13 mouse cellular contexts compared by ENCODE assay signal in the genomic region with DNA sequence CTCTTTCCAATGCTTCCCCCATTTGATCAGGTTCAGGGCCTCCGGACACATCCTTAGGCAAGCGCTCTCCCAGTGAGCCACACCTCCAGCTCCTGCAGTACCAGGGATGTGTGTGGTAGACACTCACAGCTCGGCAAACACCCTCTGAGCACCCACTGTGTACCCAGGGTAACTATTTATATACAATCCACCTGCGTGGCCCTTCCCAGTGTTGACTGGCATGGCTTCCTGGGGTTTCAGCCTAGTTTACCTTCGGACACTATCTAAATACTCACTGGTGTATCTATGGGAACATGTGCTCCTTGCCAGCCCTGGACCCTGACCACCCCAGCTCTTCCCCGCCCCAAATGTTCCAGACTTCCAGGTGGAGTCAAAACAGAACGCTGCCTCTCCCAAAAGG. TPM values are rescaled to one million over a fixed set of nuclear protein-coding genes. Genes with fewer than 3 reads are reported as not detected.
DNase-seq lines count a peak whose midpoint lies in the region; ATAC-seq and TF ChIP-seq lines count a peak whose summit lies in the region.
"Had no signal": no experiment of that assay in that cellular context is flagged by ENCODE, and none has a peak within 500 bp of the region (broad histone marks: within the 10 kb centered on the region; RNA-seq: fewer than 3 reads in every experiment).

No protein-coding gene starts in this region.

- H3K27me3 ChIP-seq in forebrain, embryonic 10.5 days (ENCODE audit: poor library complexity, severe bottlenecking): peaks cover 7% of the 10 kb centered on the region; the same call in 1 of the 2 replicates
- no peaks in the 10 kb centered on the region for H3K27me3 ChIP-seq in forebrain, embryonic 16.5 days (replicated peaks; ENCODE audit: control insufficient read depth, insufficient read depth, low read length)
- H3K27me3 ChIP-seq in midbrain, embryonic 12.5 days: no peaks in the 10 kb centered on the region
- H3K27me3 ChIP-seq in midbrain, postnatal 0 days (ENCODE audit: insufficient read depth, low read length): no peaks in the 10 kb centered on the region
- H3K27me3 ChIP-seq in lung, embryonic 15.5 days: no peaks in the 10 kb centered on the region

- no peak for ATAC-seq in forebrain, embryonic 16.5 days
- ATAC-seq in midbrain, embryonic 12.5 days (ENCODE audit: low FRiP score, low read depth): no peak
- ATAC-seq in midbrain, postnatal 0 days (ENCODE audit: low FRiP score): no peak
- peak; percentile 40; the same call in 1 of the 2 replicates for ATAC-seq in lung, embryonic 15.5 days (ENCODE audit: borderline replicate concordance, extremely low read depth, low FRiP score, low TSS enrichment)

- H3K9me3 ChIP-seq in forebrain, embryonic 10.5 days: no peaks in the 10 kb centered on the region; the same call in 1 of the 2 replicates
- H3K9me3 ChIP-seq in forebrain, embryonic 16.5 days (ENCODE audit: control insufficient read depth, low read length): no peaks in the 10 kb centered on the region
- H3K9me3 ChIP-seq in midbrain, embryonic 12.5 days: no peaks in the 10 kb centered on the region
- H3K9me3 ChIP-seq in midbrain, postnatal 0 days (ENCODE audit: low read length): no peaks in the 10 kb centered on the region
- no peaks in the 10 kb centered on the region for H3K9me3 ChIP-seq in lung, embryonic 15.5 days

- TF ChIP-seq CTCF in midbrain, postnatal 0 days (IDR thresholded peaks at IDR 0.05): no peak

- no peak overlapping the region for H3K4me2 ChIP-seq in forebrain, embryonic 16.5 days (ENCODE audit: low read length)
- no peak overlapping the region for H3K4me2 ChIP-seq in midbrain, embryonic 12.5 days (replicated peaks)
- no peak overlapping the region for H3K4me2 ChIP-seq in midbrain, postnatal 0 days (ENCODE audit: low read depth, low read length, poor library complexity, severe bottlenecking)
- no peak overlapping the region for H3K4me2 ChIP-seq in lung, embryonic 15.5 days

- H3K4me1 ChIP-seq in forebrain, embryonic 10.5 days: peaks cover 69% of the 10 kb centered on the region
- H3K4me1 ChIP-seq in forebrain, embryonic 16.5 days (replicated peaks; ENCODE audit: control insufficient read depth, insufficient read depth, low read length): peaks cover 27% of the 10 kb centered on the region
- peaks cover 59% of the 10 kb centered on the region for H3K4me1 ChIP-seq in midbrain, embryonic 12.5 days
- H3K4me1 ChIP-seq in midbrain, postnatal 0 days (ENCODE audit: insufficient read depth, low read length): no peaks in the 10 kb centered on the region; the same call in 1 of the 2 replicates
- peaks cover 51% of the 10 kb centered on the region for H3K4me1 ChIP-seq in lung, embryonic 15.5 days

- 68% methylated on average over 7 of the region's 7 CpGs for WGBS in forebrain, embryonic 10.5 days
- 69% methylated on average over 7 of the region's 7 CpGs for WGBS in forebrain, embryonic 16.5 days
- 51% methylated on average over 7 of the region's 7 CpGs for WGBS in midbrain, embryonic 12.5 days
- 68% methylated on average over 7 of the region's 7 CpGs for WGBS in midbrain, postnatal 0 days
- WGBS in lung, embryonic 15.5 days: 55% methylated on average over 7 of the region's 7 CpGs

- H3K9ac ChIP-seq in forebrain, embryonic 16.5 days (replicated peaks; ENCODE audit: low read depth, low read length): no peak overlapping the region
- H3K9ac ChIP-seq in midbrain, embryonic 12.5 days (replicated peaks): no peak overlapping the region; the same call in 1 of the 2 replicates
- no peak overlapping the region for H3K9ac ChIP-seq in midbrain, postnatal 0 days (replicated peaks; ENCODE audit: low read length, poor library complexity, severe bottlenecking)
- no peak overlapping the region for H3K9ac ChIP-seq in lung, embryonic 15.5 days

- H3K4me3 ChIP-seq in forebrain, embryonic 10.5 days: no peak overlapping the region
- no peak overlapping the region for H3K4me3 ChIP-seq in forebrain, embryonic 16.5 days (replicated peaks; ENCODE audit: low read length)
- no peak overlapping the region for H3K4me3 ChIP-seq in midbrain, embryonic 12.5 days
- no peak overlapping the region for H3K4me3 ChIP-seq in midbrain, postnatal 0 days (ENCODE audit: low read depth, low read length)
- H3K4me3 ChIP-seq in lung, embryonic 15.5 days: no peak overlapping the region
- H3K4me3 ChIP-seq: gastrocnemius, adult 2 months; heart, adult 2 months had no signal

- DNase-seq in forebrain, embryonic 10.5 days (ENCODE audit: extremely low spot score, low spot score): no peak
- DNase-seq in midbrain, postnatal 0 days (ENCODE audit: low spot score): no peak
- no peak for DNase-seq in kidney, postnatal 4 days
- no peak for DNase-seq in adrenal gland, postnatal 25 days
- no peak for DNase-seq in thymus, postnatal 0 days (ENCODE audit: low spot score)
- DNase-seq: adrenal gland, postnatal 36 days; gastrocnemius, adult 2 months; heart, adult 2 months; kidney, adult 8-10 months; right cerebral cortex, postnatal 4 days had no signal

- H3K27ac ChIP-seq in forebrain, embryonic 10.5 days: peak overlapping the region; percentile 87; the same call in 1 of the 2 replicates
- no peak overlapping the region for H3K27ac ChIP-seq in forebrain, embryonic 16.5 days (ENCODE audit: low read length)
- peak overlapping the region; percentile 69 for H3K27ac ChIP-seq in midbrain, embryonic 12.5 days (replicated peaks)
- no peak overlapping the region for H3K27ac ChIP-seq in midbrain, postnatal 0 days (ENCODE audit: low read depth, low read length)
- peak overlapping the region; percentile 29 for H3K27ac ChIP-seq in lung, embryonic 15.5 days
- H3K27ac ChIP-seq: gastrocnemius, adult 2 months; heart, adult 2 months had no signal

- H3K36me3 ChIP-seq in forebrain, embryonic 10.5 days (replicated peaks): peaks cover 72% of the 10 kb centered on the region
- H3K36me3 ChIP-seq in forebrain, embryonic 16.5 days (ENCODE audit: control insufficient read depth, insufficient read depth): 0 out of 2 replicates have a peak, but pooled peaks cover 3% of the 10 kb centered on the region
- peaks cover 33% of the 10 kb centered on the region for H3K36me3 ChIP-seq in midbrain, embryonic 12.5 days
- no peaks in the 10 kb centered on the region for H3K36me3 ChIP-seq in midbrain, postnatal 0 days (ENCODE audit: insufficient read depth, low read length)
- peaks cover 19% of the 10 kb centered on the region; the same call in 1 of the 2 replicates for H3K36me3 ChIP-seq in lung, embryonic 15.5 days

RNA-seq across cellular contexts. Expression of a gene that starts 34.7 kb away (rescaled TPM):
- polyA plus RNA-seq in forebrain, embryonic 10.5 days (2016; fragmentation: Nextera tagmentation; extraction: Ambion mirVana): 16.6 and 18.0 TPM in 2 replicates
- 29.1 and 29.6 TPM in 2 replicates for polyA plus RNA-seq in forebrain, embryonic 16.5 days (2015; fragmentation: Nextera tagmentation; extraction: Ambion mirVana)
- 34.5 and 35.3 TPM in 2 replicates for polyA plus RNA-seq in midbrain, embryonic 12.5 days (2016; fragmentation: Nextera tagmentation; extraction: Ambion mirVana)
- 129 and 200 TPM in 2 replicates for total RNA-seq in midbrain, postnatal 0 days (2014; rRNA removed)
- 50.8 and 55.4 TPM in 2 replicates for polyA plus RNA-seq in midbrain, postnatal 0 days (2015; fragmentation: Nextera tagmentation; extraction: Ambion mirVana)
- polyA plus RNA-seq in lung, embryonic 15.5 days (2015; fragmentation: Nextera tagmentation; extraction: Ambion mirVana): 23.7 and 24.1 TPM in 2 replicates
- total RNA-seq in adrenal gland, postnatal 25 days (2021): 25.1 and 33.4 TPM in 2 replicates
- 18.0 TPM in 2 replicates for polyA plus RNA-seq in thymus, postnatal 0 days (2015; fragmentation: Nextera tagmentation; extraction: Ambion mirVana)

RNA-seq across cellular contexts. Expression of a gene that starts 55.2 kb away (rescaled TPM):
- polyA plus RNA-seq in forebrain, embryonic 10.5 days (2016; fragmentation: Nextera tagmentation; extraction: Ambion mirVana): 13.1 and 13.2 TPM in 2 replicates
- 2.0 and 2.5 TPM in 2 replicates for polyA plus RNA-seq in forebrain, embryonic 16.5 days (2015; fragmentation: Nextera tagmentation; extraction: Ambion mirVana)
- 7.6 and 11.7 TPM in 2 replicates for polyA plus RNA-seq in midbrain, embryonic 12.5 days (2016; fragmentation: Nextera tagmentation; extraction: Ambion mirVana)
- 19.2 and 21.4 TPM in 2 replicates for total RNA-seq in midbrain, postnatal 0 days (2014; rRNA removed)
- 1.3 and 1.6 TPM in 2 replicates for polyA plus RNA-seq in midbrain, postnatal 0 days (2015; fragmentation: Nextera tagmentation; extraction: Ambion mirVana)
- 19.3 and 20.6 TPM in 2 replicates for polyA plus RNA-seq in lung, embryonic 15.5 days (2015; fragmentation: Nextera tagmentation; extraction: Ambion mirVana)
- 2.4 TPM in 1 of 2 replicates, not detected in the other for total RNA-seq in adrenal gland, postnatal 25 days (2021)
- 3.5 and 3.7 TPM in 2 replicates for polyA plus RNA-seq in thymus, postnatal 0 days (2015; fragmentation: Nextera tagmentation; extraction: Ambion mirVana)

Comparison
In these comparisons a context has a peak if more than half of its experiments do, and no peak if none do; other contexts are left out.
1. H3K27ac ChIP-seq: peak in forebrain, embryonic 10.5 days (single experiment), midbrain, embryonic 12.5 days (single experiment) and lung, embryonic 15.5 days (single experiment); none in forebrain, embryonic 16.5 days (single experiment) and midbrain, postnatal 0 days (single experiment).